Mouse (Mus musculus) kidney, postnatal 10 days (tissue): ENCODE measurements around the gene Kmt2a.
A peak's percentile ranks its signal among the peaks of the same experiment; 100 is the strongest.
"Not testable (repeated sequence)": the region's sequence is repeated elsewhere in the genome, so short reads cannot be mapped to it uniquely, and the experiment has no call there.

ENCODE experiments used
- DNase-seq: peaks from one replicate; pipeline ENCODE4 v3.0.0; 2021; ENCODE audit warnings: mixed read lengths

Kmt2a gene

GRCm38 (mm10) chr9:44814179-44814578 is 66.9 kb downstream of the Kmt2a start:
- no peak for DNase-seq

DNA sequence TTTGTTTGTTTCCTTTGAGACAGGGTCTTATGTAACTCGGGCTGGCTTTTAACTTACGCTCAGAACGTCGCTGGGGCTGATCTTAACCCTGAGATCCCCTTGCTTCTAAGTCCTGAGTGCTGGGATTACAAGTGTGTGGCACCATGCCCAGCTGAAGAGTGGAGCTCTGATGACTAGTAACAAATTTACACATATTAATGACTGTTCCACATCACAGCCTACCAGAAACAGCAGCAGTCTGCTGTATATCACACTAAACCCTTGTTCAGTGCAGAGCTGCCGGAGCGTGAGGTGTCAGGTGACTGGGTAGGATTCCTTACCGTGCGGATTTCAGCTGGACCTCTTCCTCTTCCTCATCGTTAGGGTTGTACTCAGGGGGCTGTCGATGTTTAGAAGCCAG is 70.8 kb downstream of the Kmt2a start:
- peak; percentile 65 for DNase-seq

DNA sequence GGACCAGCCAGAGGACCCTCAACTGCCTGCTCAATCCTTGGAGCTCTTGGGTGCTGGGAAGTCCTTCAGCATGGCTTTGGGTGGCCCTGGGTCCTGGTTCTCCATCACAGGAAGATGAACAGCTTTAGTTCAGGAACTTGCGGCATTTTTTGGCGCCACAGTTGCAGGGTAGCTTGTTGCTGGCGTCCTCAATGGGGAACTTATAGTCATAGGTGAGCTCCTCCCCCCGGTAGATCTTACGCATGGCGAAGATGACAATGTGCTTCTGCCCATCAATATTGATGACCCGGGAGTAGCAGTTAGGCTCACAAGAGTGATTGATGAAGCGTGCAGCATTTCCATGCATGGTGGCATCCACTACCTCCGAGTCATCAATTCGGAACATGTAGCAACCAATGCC is 73.3 kb downstream of the Kmt2a start:
- DNase-seq, result no peak

- DNase-seq, result no peak
Measured at GRCm38 (mm10) chr9:44807141-44807540, 74.0 kb downstream of the Kmt2a start.

DNA sequence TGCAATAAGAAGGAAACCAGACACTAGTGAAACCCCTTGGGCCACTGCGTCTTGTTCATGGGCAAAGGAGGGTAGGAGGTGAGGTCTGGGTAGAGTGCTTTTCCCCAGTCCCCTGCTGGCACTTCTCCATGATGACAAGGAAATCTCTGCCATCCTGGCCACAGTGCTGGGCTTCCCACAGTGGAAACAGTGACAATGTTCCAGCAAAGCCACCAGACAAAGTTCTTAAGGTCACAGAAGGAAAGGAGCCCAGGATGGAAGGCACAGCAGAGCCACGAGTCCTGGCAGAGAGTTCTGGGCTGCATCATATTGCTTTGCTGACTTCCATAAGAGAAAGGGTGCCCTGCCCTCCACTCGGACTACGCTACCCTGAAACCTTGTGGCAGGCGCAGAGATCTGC is 75.6 kb downstream of the Kmt2a start:
- DNase-seq, result no peak

DNA sequence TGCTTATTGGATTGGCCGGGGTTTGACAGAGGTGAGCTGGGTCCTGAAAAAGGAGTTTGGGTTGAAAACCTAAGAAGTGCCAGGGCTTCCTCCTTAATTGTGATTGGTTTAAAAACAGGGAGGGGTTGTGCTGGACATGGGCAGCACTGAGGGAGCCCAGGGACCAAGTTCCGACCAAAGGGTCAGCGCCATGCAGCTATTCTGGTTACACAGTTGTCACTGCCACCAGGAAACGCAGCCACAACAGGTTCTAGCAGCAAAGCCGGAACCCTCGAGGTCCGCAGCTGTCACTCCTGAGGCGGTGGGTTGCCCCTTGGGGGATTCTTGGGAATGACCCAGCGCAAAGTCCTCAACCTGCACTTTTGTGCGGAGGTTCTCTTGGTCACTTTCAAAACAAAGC is 76.4 kb downstream of the Kmt2a start:
- DNase-seq, result no peak

- peak; percentile 74 for DNase-seq
Measured at GRCm38 (mm10) chr9:44802808-44803450, 78.2 kb downstream of the Kmt2a start, which contains the start of gene Ttc36. Ttc36 (minus strand) TSS chr9:44803072.

- DNase-seq, result no peak
Measured at GRCm38 (mm10) chr9:44801669-44802068, 79.4 kb downstream of the Kmt2a start.

DNA sequence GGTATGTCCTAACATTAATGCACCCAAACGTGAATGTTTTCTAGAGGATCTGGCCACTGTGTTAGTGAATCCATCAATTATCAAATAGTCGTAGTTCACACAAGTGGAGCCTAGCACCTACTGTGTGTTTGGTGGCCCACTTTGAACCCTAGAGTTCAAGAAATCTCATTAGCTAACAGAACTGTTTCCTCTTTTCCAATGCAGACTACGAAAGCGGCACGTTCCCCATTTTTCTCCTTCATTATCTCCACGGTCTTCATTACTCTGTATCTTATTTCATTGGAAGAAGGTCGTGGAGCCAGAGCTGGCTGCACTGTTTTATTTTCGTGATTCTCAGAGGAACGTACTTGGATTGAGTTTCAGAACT is 81.2 kb downstream of the Kmt2a start:
- no peak for DNase-seq

DNA sequence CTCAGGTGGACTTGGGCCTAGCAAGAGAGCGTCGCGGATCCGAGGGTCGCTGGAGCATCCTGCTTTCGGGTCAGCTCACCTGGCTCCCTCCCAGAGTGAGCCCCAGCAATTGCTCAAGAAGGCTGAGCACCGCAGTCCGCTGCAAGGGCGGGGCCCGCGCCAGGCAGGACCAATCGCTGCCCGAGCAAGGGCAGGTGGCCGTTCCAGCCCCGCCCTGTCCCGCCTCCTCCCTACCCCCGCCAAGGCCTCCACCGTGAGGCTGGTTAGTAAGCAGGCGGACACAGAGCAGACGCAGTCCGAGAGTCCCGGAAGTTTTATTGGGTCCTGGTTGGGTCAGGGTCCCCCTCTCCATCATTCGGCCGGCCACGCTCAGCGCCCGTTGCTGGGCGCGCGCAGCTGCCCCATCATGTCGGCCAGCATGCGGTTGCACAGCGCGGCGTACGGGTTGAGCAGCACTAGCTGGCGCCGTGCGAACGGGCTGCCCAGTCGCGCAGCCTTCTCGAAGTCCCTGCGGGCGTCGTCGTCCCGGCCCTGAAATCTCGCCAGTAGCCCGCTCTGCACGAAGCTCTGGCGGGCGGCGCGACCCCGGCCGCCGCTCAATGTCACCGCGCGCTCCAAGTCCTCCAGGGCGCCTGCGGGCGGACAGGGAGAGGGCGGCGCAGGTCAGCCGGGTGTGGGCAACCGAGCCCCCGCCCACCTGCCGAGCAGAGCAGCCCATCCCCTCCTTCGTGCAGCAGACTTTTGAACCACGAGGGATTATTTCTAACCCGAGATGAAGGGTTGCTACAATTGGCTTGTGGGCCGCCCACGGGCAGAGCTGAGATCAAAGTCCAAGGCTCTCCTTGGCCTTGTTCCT is 81.8 kb downstream of the Kmt2a start, which contains the start of gene Tmem25:
Gene Tmem25, minus strand, starts transcription at position 206 of the 856 bp plus-strand sequence.
- DNase-seq, result peak; percentile 93

- DNase-seq, result no peak
Measured at GRCm38 (mm10) chr9:44798298-44798697, 82.8 kb downstream of the Kmt2a start.

DNA sequence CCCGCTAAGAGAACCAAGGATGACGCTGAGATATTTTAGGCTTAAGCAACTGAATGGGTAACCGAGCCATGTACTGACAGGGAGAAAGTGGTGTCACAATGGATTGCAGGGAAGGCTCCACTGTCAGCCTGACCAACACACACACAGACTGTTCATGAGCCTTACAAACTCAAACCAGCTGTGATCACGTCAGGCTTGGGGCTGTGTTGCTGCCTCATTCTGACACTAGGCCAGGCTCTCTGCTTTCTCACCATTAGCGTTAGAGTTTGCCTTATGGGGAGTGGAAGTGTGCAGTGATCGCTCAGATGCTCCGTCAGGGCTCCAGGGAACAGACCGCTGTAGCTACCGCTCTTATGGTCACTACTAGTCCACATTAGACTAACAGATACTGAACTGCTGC is 88.3 kb downstream of the Kmt2a start:
- no peak for DNase-seq

DNA sequence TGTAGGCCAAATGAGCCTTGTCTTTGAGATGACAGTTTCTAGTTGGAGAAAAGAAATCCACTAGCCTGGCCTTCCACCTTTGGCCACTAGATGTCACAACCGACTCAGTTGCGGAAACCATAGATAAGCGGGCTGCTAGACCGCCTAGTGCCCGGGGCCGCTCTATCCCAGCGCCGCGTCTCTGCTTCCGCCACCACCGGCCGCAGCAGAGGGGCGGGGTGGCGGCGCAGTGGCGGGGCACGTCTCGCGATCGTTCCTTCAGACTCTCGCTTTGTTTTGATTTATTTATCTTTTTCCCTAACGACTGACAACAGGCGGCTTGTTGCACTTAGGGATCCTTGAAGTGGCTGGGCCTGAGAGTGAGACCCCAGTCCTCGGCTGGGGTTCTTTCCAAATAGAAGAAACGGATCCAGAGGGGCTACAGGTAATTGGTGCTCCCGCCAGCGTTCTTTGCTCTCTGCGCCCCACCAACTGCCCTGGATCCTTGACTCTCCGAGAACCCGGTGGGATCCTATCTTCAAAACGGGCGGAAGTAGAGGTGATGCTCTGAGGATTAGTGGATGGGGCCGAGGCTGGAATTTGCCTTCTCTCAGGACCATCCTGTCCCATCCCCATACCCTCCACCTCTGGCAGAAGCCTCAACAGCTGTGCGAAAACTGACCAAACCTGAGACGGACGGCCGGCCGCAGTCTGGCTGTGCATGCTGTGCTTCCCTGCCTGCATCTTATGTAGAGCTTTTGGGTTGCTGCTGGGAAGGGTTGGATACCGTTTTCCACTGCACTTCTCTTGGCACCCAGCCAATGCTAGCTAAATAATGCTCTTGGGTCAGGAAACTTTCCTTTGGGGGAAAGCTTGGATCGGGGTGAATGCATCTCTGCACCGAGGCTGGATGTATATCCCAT is 108.1 kb downstream of the Kmt2a start:
- peak; percentile 97 for DNase-seq

DNA sequence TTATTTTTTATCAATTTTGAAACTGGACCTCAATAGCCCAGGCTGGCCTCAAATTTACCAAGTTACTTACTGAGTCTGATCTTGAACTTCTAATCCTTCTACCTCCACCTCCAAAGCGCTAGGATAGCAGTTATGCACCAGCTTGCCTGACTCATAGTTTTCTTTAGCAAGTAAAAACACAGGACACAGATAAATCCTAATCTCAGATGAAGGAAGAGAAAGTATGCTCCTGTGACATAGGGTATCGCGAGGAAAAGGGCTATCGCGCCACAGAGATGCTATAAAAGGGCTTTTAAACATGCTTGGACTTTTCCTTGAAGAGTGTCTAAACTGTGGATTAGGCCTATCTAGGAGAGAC is 108.7 kb downstream of the Kmt2a start:
- DNase-seq, result no peak

- DNase-seq, result no peak
Measured at GRCm38 (mm10) chr9:44771376-44771775, 109.7 kb downstream of the Kmt2a start.

DNA sequence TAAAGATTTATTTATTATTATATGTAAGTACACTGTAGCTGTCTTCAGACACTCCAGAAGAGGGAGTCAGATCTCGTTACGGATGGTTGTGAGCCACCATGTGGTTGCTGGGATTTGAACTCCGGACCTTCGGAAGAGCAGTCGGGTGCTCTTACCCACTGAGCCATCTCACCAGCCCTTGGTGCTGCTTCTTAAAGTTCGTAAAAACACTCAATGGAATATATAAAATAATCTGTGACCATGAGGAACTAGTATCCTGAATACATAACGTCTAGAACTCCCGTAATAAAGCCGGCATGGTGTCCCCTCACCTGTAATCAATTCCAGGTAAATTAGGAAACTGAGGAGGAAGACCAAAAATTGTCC is 113.1 kb downstream of the Kmt2a start:
- not testable (repeated sequence) for DNase-seq

DNA sequence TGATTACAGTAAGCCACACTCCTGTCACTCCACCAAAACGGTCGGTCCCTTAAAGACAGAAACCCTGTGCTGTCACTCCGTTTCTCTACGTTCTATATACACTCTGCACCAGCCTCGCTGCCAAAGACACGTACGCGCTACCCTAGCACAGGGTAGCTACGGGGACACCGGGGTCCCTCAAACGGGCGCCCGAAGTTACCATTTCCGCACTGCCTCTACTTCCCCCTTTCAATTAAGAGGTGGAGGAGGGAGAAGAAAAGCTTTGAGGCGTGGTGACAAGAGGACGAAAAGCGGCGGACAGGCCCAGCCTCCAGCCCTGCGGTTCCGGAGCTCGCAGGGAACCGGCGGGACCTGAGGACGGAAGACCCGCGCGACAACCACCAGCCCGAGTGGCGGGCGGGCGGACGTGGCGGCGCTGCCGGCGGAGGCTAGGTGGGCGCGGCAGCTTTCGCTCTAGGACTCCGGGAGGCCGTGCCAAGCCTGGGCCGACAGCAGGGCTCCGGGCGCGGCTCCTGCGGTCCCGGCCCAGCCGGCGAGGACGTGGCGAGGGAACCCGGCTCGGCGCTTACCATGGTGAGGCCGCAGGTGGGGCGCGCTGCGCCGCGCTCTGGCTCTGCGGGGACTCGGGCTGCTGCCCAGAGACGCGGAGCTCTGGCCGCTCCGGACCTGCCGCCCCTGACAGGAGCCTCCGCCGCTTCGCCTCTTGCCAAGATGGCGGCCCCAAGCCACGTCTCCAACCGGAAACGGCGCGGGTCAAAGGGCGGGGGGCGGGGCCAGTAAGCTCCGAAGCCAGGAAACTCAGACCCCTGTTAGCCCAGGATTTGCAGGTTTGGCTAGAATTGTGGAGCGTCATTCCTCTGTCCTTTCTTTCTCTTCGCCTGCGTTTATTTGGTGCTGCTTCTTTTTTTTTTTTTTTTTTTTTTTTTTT is 113.7 kb downstream of the Kmt2a start, which contains the start of the genes Arcn1 and Ift46:
Gene Arcn1, minus strand, starts transcription at position 745 of the 928 bp plus-strand sequence.
Gene Ift46, plus strand, starts transcription at position 808 of the 928 bp plus-strand sequence.
- peak; percentile 92 for DNase-seq

GRCm38 (mm10) chr9:44760873-44761272 is 120.2 kb downstream of the Kmt2a start:
- no peak for DNase-seq
